Mouse (Mus musculus): ENCODE measurements around the gene Chia1.
"Not testable (repeated sequence)": the region's sequence is repeated elsewhere in the genome, so short reads cannot be mapped to it uniquely, and the experiment has no call there.

Gene Chia1

DNA sequence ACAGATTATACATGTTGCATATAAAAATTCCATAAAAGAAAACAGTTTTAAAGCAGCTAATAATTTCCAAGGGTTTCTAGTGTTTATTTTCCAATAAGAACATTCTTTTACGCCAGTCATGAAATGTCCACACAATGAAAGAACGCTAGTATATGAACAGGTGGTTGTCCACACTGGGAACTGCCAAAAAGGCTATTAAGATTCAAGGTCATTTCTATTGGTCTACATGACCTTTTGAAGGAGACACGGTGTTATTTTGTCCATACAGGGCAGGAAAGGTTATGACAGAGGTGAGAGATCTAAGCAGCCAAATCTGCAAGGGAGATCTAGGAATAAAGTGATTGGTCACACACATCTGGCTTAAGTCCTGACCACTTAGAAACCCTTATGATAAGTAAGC is at the start of gene Chia1:
TSS of gene Chia1 (plus strand) at position 301 of the 400 bp plus-strand sequence.
- DNase-seq (ENCODE audit: extremely low read depth, low read depth): no peak

DNA sequence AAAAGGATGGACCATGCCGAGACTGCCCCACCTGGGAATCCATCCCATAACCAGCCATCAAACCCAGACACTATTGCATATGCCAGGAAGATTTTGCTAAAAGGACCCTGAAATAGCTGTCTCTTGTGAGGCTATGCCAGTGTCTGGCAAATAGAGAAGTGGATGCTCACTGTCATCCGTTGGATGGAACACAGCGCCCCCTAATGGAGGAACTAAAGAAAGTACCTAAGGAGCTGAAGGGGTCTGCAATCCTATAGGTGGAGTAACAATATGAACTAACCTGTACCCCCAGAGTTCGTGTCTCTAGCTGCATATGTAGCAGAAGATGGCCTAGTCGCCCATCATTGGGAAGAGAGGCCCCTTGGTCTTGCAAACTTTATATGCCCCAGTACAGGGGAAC is 45.3 kb upstream of the Chia1 start:
- DNase-seq (ENCODE audit: extremely low read depth, low read depth): peak; percentile 47

DNA sequence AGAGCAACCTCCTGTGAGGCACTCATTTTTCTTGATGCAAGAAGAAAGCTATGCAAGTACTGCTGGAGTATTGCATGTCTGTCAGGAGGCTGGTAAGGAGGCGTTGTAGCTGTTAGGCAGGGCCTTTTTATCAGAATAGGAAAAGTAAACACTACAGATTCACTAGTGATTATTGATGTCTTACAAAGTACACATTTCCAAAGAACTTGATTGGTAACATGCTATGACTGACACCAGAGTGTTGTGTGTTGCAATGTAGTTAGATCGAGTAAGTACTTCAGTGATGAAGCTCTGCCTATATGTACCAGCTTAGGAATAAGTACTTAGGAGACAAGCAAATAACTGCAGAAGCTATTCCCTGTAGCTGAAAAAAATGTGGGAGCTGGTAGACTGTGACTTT is 42.0 kb upstream of the Chia1 start:
- DNase-seq (ENCODE audit: extremely low read depth, low read depth): no peak

DNA sequence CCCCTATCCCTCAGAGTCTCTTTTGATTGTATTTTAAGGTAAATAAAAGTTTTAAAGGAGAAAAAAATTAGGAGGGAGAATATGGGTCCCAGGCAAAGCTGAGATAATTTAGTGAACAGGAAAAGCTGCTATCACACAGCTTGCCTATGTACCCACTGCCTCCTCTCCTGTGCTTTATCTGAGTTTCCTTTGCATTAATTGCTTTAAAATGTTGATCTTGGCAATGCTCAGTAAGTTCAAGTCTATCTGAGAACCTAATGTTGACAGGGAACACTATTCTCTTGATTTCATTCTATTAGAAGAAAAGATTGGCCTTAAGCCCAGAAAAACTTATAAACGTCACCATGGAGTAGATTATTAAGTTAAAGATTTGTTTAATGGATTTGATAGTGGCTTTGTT is 38.2 kb upstream of the Chia1 start:
- DNase-seq (ENCODE audit: extremely low read depth, low read depth): no peak

DNA sequence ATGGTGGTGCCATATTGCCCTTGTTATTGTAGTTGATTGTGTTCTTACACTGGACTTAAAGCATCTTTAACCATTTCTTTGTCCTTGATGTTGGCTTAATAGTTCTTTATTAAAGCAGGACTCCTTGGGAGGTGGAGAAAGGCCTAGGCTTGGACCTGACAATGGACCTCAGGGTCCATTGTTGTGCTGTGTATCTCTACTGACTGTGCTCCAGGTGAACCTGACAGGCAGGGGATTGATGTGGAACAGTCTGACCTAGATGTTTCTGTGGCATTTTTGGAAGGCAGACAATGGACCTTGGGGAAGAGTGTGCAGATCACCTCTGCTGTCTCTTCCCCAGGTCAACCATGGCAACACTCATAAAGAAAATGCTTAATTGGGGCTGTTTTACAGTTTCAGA is 14.0 kb downstream of the Chia1 start:
- DNase-seq (ENCODE audit: extremely low read depth, low read depth): no peak

DNA sequence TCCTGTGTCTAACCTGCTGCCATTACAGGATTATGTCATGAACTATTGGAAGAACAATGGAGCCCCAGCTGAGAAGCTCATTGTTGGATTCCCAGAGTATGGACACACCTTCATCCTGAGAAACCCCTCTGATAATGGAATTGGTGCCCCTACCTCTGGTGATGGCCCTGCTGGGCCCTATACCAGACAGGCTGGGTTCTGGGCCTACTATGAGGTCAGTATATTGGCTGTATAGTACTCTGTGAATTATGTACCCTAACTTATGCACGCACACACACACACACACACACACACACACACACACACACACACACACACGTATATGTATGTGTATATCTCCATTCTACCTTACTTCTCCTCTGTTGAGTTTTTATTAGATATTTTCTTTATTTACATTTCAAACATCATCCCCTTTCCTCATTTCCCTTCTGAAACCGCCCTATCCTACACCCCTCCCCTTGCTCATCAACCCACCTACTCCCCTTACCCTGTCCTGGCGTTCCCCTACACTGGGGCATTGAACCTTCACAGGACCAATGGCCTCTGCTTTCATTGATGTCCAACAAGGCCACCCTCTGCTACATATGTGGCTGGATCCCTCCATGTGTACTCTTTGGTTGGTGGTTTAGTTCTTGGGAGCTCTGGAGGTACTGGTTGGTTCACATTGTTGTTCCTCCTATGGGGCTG is 15.9 kb downstream of the Chia1 start:
- no peak for DNase-seq (ENCODE audit: extremely low read depth, low read depth)

DNA sequence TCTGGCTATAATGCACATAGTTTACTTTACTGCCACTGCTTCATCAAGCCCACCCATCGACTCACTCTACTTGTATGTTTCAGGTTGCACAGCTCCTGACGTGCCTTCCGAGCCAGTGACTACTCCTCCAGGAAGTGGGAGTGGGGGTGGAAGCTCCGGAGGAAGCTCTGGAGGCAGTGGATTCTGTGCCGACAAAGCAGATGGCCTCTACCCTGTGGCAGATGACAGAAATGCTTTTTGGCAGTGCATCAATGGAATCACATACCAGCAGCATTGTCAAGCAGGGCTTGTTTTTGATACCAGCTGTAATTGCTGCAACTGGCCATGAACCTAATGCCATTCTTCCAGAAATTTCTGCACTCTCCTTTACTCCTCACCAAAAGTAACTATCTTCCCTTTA is 18.7 kb downstream of the Chia1 start:
- DNase-seq (ENCODE audit: extremely low read depth, low read depth): no peak

DNA sequence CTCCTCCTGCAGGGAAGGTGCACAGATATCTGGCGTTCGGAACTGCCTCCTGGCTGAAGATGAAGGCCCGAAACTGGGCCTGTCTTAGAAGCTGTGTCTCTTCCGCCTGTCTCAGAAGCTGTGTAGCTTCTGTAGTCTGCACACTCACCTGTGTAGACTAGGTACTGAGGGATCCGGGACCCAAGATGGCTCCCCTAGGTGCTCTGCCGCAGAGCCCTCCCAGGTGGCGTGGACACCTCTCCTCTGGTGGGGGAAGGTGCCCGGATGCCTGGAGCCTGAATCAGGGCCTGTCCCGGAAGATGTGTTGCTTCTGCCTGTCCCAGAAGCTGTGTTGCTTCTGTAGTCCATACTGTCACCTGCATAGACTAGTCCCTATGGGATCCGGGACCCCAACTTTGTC is 31.1 kb downstream of the Chia1 start:
- no peak for DNase-seq (ENCODE audit: extremely low read depth, low read depth)

DNA sequence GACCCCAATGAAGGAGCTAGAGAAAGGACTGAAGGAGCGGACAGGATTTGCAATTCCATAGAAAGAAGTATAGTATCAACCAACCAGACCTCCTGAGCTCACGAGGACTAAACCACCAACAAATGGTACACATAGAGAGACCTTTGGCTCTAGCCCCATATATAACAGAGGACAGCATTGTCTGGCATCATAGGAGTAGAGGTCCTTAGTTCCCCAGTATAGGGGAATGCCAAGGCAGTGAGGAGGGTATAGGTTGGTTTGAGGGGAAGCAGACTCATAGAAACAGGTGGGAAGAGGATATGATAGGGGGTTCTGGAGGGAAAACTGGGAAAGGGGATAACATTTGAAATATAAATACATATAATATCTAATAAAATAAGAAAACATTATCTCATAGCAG is 41.4 kb downstream of the Chia1 start:
- DNase-seq (ENCODE audit: extremely low read depth, low read depth): no peak

DNA sequence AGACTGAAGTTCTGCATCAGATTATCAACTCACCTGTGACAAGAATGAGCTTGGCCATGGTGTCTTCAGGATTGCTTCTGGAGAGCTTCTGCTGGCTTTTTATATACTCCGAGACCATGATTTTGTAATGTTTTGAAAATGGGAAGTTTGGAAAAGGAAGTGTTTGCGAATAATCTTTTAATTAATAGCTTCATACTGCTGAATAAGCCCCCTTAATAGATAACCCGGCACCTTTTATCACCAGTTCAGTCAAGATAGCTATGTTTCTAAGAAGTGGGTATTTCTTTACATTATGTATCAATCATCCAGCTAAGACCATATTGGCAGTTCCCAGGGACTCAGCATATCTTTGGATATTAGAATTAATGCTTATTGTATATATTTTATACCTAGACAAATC is 54.4 kb downstream of the Chia1 start, which contains the start of gene Chil3:
TSS of gene Chil3 (minus strand) at position 101 of the 400 bp plus-strand sequence.
- DNase-seq (ENCODE audit: extremely low read depth, low read depth): no peak

DNA sequence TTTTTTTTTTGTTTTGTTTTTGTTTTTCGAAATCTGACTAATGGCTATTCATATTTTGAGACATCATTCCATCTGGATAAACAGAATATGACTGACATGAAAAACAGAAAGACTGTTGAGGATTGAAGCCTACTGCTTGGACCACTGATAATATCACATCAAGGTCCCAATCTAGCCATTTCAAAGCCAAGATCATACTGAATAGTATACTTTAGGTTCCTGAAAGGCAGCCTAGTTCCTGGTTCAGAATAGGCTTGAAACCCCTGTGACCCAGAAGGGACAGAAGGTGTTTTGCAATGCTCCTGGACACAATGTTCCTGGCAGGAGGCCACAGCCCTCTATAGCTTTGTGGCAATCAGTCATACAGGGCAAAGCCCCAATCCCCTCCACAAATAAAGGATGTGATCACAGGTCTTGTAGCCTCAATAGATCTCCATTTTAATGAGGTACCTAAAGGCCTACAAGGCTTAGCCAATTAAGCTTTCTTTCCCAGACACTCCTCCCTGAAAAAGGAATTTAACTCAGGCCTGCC is 57.6 kb downstream of the Chia1 start:
- DNase-seq (ENCODE audit: extremely low read depth, low read depth): no peak

DNA sequence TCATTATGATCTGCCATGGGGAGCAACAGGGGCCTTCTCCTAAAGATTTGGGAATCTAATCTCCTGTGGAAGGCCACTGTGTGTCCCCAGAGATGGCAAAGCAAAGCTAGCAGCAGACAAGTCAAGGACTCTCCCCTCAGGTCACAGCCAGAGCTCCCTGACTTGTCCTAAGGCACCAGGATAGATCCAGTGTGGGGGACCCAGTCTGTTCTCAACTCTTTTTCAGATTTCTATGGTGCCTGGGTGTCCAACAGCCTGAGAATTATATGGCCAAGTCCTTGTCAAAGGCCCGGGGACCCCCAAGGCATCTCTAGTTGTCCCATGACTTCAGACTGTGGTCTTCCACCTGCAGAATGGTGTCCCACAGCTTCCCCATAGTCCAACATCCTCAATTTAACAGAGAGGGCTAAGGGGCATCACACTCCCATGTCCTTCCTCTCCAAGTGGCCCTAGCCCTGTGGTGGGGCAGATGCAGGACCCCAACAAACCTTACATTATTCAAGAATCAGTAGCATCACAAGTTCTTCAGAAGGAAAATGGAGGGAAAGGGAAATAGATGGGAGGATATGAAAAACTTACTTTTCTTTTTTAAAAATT is 58.2 kb downstream of the Chia1 start:
- DNase-seq (ENCODE audit: extremely low read depth, low read depth): no peak

DNA sequence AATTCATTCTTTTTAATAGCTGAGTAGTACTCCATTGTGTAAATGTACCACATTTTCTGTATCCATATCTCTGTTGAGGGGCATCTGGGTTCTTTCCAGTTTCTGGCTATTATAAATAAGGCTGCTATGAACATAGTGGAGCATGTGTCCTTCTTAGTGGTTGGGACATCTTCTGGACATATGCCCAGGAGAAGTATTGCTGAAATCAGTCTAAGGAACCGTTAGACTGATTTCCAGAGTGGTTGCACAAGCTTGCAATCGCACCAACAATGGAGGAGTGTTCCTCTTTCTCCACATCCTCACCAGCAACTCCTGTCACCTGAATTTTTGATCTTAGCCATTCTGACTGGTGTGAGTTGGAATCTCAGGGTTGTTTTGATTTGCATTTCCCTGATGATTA is 59.5 kb downstream of the Chia1 start:
- DNase-seq (ENCODE audit: extremely low read depth, low read depth): not testable (repeated sequence)

DNA sequence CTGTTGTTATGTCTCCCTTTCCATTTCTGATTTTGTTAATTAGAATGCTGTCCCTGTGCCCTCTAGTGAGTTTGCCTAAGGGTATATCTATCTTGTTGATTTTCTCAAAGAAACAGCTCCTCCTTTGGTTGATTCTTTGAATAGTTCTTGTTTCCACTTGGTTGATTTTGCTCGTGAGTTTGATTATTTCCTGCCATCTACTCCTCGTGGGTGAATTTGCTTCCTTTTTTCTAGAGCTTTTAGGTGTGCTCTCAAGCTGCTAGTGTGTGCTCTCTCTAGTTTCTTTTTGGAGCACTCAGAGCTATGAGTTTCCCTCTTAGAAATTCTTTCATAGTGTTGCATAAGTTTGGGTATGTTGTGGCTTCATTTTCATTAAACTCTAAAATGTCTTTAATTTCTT is 61.9 kb downstream of the Chia1 start:
- DNase-seq (ENCODE audit: extremely low read depth, low read depth): not testable (repeated sequence)

DNA sequence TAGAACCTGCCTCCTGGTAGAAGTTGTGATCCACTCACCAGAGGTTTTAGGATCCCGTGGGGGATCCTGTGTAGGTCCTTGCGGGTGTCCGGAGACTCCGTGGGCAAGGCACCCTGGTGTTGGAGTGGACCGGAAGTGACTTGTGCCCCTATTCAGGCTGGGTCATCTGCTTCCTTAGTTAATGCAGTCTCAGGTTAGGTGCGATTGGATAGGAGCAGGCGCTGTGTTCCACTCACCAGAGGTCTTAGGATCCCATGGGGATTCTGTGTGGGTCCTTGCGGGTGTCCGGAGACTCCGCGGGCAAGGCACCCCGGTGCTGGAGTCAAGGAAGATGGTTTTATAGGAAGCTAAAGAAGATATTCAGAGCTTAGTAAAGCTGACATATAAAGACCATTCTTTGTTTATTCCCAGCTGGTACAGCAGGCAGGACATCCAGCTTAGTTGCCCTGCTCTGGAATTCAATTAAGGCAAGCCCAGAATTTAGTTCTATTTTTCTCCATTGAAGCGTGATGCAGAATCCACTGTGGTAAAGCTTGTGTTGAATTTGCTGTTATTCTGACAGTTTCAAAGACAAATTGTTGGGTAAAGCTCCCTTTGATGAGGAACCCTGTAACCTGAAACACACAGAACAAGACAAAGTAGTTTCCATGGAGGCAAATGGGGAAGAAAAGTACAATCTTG is 64.6 kb downstream of the Chia1 start:
- no peak for DNase-seq (ENCODE audit: extremely low read depth, low read depth)
